Mouse (Mus musculus): ENCODE measurements around the gene Gpatch1.
A peak's percentile ranks its signal among the peaks of the same experiment; 100 is the strongest.

The Gpatch1 gene

GRCm38 (mm10) chr7:35317729-35318609, at the start of gene Gpatch1:
Gene Gpatch1, minus strand, starts transcription at chr7:35318440.
- peak; percentile 74 for ATAC-seq (ENCODE audit: insufficient number of reproducible peaks, low FRiP score, low TSS enrichment)

- no peak for ATAC-seq (ENCODE audit: insufficient number of reproducible peaks, low FRiP score, low TSS enrichment)
These were observed 47.1 kb upstream of the Gpatch1 start for GRCm38 (mm10) chr7:35365161-35365910.

- ATAC-seq (ENCODE audit: insufficient number of reproducible peaks, low FRiP score, low TSS enrichment), result no peak
These were observed 44.6 kb upstream of the Gpatch1 start for GRCm38 (mm10) chr7:35362868-35363267.

- ATAC-seq (ENCODE audit: insufficient number of reproducible peaks, low FRiP score, low TSS enrichment), result no peak
These were observed 44.0 kb upstream of the Gpatch1 start for GRCm38 (mm10) chr7:35362253-35362652.

GRCm38 (mm10) chr7:35357621-35358020, 39.4 kb upstream of the Gpatch1 start:
- ATAC-seq (ENCODE audit: insufficient number of reproducible peaks, low FRiP score, low TSS enrichment), result peak; percentile 36; the same call in 1 of the 2 replicates

GRCm38 (mm10) chr7:35355303-35355872, 37.1 kb upstream of the Gpatch1 start:
- ATAC-seq (ENCODE audit: insufficient number of reproducible peaks, low FRiP score, low TSS enrichment), result no peak

GRCm38 (mm10) chr7:35353306-35353705, 35.1 kb upstream of the Gpatch1 start:
- no peak for ATAC-seq (ENCODE audit: insufficient number of reproducible peaks, low FRiP score, low TSS enrichment)

- no peak for ATAC-seq (ENCODE audit: insufficient number of reproducible peaks, low FRiP score, low TSS enrichment)
These were observed 32.9 kb upstream of the Gpatch1 start for GRCm38 (mm10) chr7:35351155-35351554.

- ATAC-seq (ENCODE audit: insufficient number of reproducible peaks, low FRiP score, low TSS enrichment), result no peak
These were observed 31.8 kb upstream of the Gpatch1 start for GRCm38 (mm10) chr7:35349886-35350684.

- no peak for ATAC-seq (ENCODE audit: insufficient number of reproducible peaks, low FRiP score, low TSS enrichment)
These were observed 30.8 kb upstream of the Gpatch1 start for GRCm38 (mm10) chr7:35349022-35349421.

- ATAC-seq (ENCODE audit: insufficient number of reproducible peaks, low FRiP score, low TSS enrichment), result no peak
These were observed 29.9 kb upstream of the Gpatch1 start for GRCm38 (mm10) chr7:35347918-35348700.

- ATAC-seq (ENCODE audit: insufficient number of reproducible peaks, low FRiP score, low TSS enrichment), result no peak
These were observed 26.6 kb upstream of the Gpatch1 start for GRCm38 (mm10) chr7:35344785-35345330.

- no peak for ATAC-seq (ENCODE audit: insufficient number of reproducible peaks, low FRiP score, low TSS enrichment)
These were observed 24.3 kb upstream of the Gpatch1 start for GRCm38 (mm10) chr7:35342498-35342897.

- ATAC-seq (ENCODE audit: insufficient number of reproducible peaks, low FRiP score, low TSS enrichment), result no peak
These were observed 23.0 kb upstream of the Gpatch1 start for GRCm38 (mm10) chr7:35341282-35341681.

- no peak for ATAC-seq (ENCODE audit: insufficient number of reproducible peaks, low FRiP score, low TSS enrichment)
These were observed 22.0 kb upstream of the Gpatch1 start for GRCm38 (mm10) chr7:35340196-35340595.

- peak; percentile 13; the same call in 1 of the 2 replicates for ATAC-seq (ENCODE audit: insufficient number of reproducible peaks, low FRiP score, low TSS enrichment)
These were observed 16.6 kb upstream of the Gpatch1 start for GRCm38 (mm10) chr7:35334527-35335452.

- ATAC-seq (ENCODE audit: insufficient number of reproducible peaks, low FRiP score, low TSS enrichment), result peak; percentile 94
These were observed 15.7 kb upstream of the Gpatch1 start, which contains the start of gene Rhpn2 for GRCm38 (mm10) chr7:35333692-35334526. Gene Rhpn2, plus strand, starts transcription at chr7:35334170.

Measured in cerebellum, adult (tissue).